Mouse (Mus musculus) forebrain, embryonic 13.5 days (tissue): Measurements from ENCODE around the gene Arhgap15. TPM values are rescaled to one million over a fixed set of nuclear protein-coding genes. Genes with fewer than 3 reads are reported as not detected.

Experiments used
- ATAC-seq: fragments of 200-750 bp; cut with Nextera tagmentation; 2 replicates; pipeline ENCODE4 v1.8.0; 2017
- H3K27ac ChIP-seq: fragments of 300-500 bp; sonication (generic); 2 replicates; pipeline ENCODE4 v1.5.1; 2015; ENCODE audit warnings: inconsistent platforms, mild to moderate bottlenecking, moderate library complexity
- H3K27me3 ChIP-seq: fragments of 300-500 bp; sonication (generic); 2 replicates; pipeline ENCODE4 v1.6.1; 2015; ENCODE audit warnings: mild to moderate bottlenecking, inconsistent platforms
- H3K36me3 ChIP-seq: fragments of 300-500 bp; sonication (generic); 2 replicates; pipeline ENCODE4 v1.6.1; 2015; ENCODE audit warnings: mild to moderate bottlenecking, inconsistent platforms; ENCODE audit not compliant: poor library complexity, severe bottlenecking
- H3K4me1 ChIP-seq: fragments of 300-500 bp; sonication (generic); 2 replicates; pipeline ENCODE4 v1.6.1; 2015; ENCODE audit warnings: inconsistent platforms
- H3K4me2 ChIP-seq: fragments of 300-500 bp; sonication (generic); 2 replicates; pipeline ENCODE4 v1.6.1; 2015; ENCODE audit warnings: inconsistent platforms, mild to moderate bottlenecking, moderate library complexity
- H3K4me3 ChIP-seq: fragments of 300-500 bp; sonication (generic); 2 replicates; pipeline ENCODE4 v1.5.1; 2015; ENCODE audit warnings: mild to moderate bottlenecking, inconsistent platforms
- H3K9ac ChIP-seq: fragments of 300-500 bp; sonication (generic); 2 replicates; pipeline ENCODE4 v1.6.1; 2015; ENCODE audit warnings: mild to moderate bottlenecking, inconsistent platforms
- H3K9me3 ChIP-seq: fragments of 300-500 bp; sonication (generic); replicated peaks from 2 replicates; pipeline ENCODE4 v1.6.1; 2016; ENCODE audit warnings: inconsistent platforms
- WGBS: fragments of 180-500 bp; shearing (Covaris S2); methylation state at CpG from one replicate; pipeline ENCODE4 v1.1.7; 2015; 5-methylcytosine and 5-hydroxymethylcytosine counted together
- polyA plus RNA-seq: library from polyadenylated mRNA; unstranded; fragments of >200 nt; fragmentation: Nextera tagmentation; extraction: Ambion mirVana; gene quantifications from 2 replicates; pipeline ENCODE4 v1.2.1, GENCODE M21; 2015

The Arhgap15 gene
- polyA plus RNA-seq, 1 experiment from 2014 or later, result 0.68 TPM

DNA sequence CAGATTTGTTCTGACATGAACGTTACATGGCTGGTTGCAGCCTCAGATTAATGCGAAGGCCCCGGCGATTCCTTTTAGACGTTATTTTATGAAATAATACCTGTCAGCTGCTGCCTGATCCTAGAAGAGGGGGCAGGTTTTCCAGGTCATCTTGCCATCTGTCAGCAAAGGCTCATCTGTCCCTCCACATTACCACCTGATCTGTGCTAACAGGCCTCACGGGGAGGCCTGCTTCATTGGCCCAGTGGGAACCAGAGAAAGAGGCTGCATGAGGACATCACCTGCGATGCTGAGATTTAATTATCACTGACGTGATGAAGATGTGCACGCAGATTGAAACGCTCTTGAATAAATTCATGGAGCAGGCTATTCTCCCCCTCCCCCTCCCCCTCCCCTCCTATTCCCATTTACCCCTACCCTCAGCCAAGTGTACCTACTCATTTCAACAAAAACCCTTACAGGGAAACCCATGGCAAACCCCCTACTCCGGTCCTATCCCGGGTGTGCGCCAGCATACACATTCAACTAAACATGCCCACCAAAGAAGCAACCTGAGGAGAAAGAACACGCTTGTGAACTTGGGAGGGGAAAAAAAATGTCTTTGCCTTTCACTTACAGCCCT, 268.9 kb downstream of the Arhgap15 start:
- 63% methylated on average over 14 of the region's 14 CpGs for WGBS
- no peak overlapping the region for H3K9ac ChIP-seq
- no peaks in the 10 kb centered on the region for H3K36me3 ChIP-seq
- ATAC-seq, result peak; percentile 79; the same call in 1 of the 2 replicates
- no peaks in the 10 kb centered on the region for H3K27me3 ChIP-seq
- H3K9me3 ChIP-seq, result no peaks in the 10 kb centered on the region
- H3K27ac ChIP-seq, result peak overlapping the region; percentile 67
- H3K4me2 ChIP-seq, result no peak overlapping the region
- no peaks in the 10 kb centered on the region for H3K4me1 ChIP-seq
- H3K4me3 ChIP-seq, result no peak overlapping the region

DNA sequence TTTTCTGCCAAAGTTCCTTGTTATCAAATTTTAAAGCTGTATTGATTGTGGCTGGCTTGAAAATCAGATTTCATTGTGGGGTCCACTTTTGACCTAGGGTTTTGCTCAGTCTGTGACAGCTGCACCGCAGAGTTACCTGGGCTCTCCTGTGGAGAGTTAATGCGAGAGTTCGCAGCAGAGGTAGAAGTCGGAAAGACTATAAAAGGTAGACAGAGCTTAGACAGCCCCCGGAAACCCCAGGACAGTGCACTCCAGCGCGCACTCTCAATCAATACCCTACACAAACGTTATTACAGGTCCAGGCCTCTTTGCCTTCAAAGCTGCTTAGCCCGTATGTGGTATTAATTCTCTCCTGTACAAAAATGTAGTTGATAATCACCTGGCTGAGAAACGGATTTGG, 269.4 kb downstream of the Arhgap15 start:
- no peak overlapping the region for H3K9ac ChIP-seq
- H3K4me1 ChIP-seq, result no peaks in the 10 kb centered on the region
- H3K4me2 ChIP-seq, result no peak overlapping the region
- H3K36me3 ChIP-seq, result no peaks in the 10 kb centered on the region
- H3K27ac ChIP-seq, result 0 out of 2 replicates have a peak overlapping the region, but pooled peaks have one; percentile 5
- 85% methylated on average over 10 of the region's 10 CpGs for WGBS
- peak; percentile 22; the same call in 1 of the 2 replicates for ATAC-seq
- H3K27me3 ChIP-seq, result no peaks in the 10 kb centered on the region
- H3K4me3 ChIP-seq, result no peak overlapping the region
- no peaks in the 10 kb centered on the region for H3K9me3 ChIP-seq

DNA sequence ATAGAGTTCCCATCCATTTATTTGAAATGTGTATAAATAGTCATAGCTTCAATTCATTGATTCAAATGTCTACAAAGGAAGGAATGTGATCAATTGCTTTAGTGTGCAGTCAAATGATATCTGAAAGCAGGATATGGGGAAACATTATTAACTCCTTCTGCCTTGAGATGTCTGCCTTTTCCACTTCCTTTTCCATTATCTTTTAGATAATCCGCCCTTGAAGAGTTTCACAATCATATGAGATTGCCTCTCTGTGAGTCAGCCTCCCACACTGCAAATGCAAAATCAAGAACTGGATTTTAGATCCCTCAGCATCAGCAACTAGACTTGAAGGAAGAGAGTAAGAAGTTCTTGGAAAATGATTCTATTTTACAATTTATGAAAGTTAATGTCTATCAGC, 276.1 kb downstream of the Arhgap15 start:
- Histone ChIP-seq H3K4me3 (no peak overlapping the region), H3K36me3 (no peaks in the 10 kb centered on the region), H3K27ac (no peak overlapping the region), H3K9me3 (no peaks in the 10 kb centered on the region), H3K4me1 (no peaks in the 10 kb centered on the region), H3K4me2 (no peak overlapping the region), H3K9ac (no peak overlapping the region), H3K27me3 (no peaks in the 10 kb centered on the region)
- ATAC-seq, result no peak
- WGBS, result 83% methylated on average over 1 of the region's 1 CpGs

DNA sequence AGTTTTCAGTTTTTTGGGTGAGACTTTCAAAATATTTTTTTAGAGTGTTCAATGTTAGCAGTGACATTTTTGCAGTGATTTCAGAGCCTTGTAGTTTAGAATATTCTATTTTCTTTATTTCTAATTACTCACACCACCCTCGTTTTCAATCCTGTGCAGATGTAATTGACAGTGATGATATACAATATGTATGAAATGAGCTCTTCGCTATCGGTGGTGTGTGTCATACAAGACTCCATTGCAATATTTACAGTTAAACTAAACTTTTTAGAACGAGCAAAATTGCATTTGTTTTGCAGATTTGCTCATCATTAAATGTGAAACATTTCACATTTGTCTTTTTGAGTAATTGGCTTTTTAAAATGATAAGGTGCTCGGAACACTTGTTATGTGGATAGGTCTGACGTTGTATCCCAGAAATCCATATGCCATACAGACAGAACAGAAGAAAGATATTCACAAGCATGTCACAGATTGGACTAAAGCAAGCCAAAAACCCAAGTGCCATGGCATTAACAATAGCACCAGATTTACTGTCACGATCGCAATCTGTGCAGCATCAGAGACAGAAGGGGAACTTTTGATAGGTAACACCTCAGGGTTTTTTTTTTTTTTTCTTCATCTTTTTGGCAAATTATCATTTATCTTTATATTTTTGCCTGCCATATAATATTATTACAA, 280.6 kb downstream of the Arhgap15 start:
- ATAC-seq, result peak; percentile 94; the same call in 1 of the 2 replicates
- no peaks in the 10 kb centered on the region for H3K36me3 ChIP-seq
- H3K9me3 ChIP-seq, result no peaks in the 10 kb centered on the region
- no peak overlapping the region for H3K4me3 ChIP-seq
- WGBS, result 74% methylated on average over 8 of the region's 8 CpGs
- H3K4me1 ChIP-seq, result no peaks in the 10 kb centered on the region
- no peak overlapping the region for H3K4me2 ChIP-seq
- no peaks in the 10 kb centered on the region for H3K27me3 ChIP-seq
- no peak overlapping the region for H3K9ac ChIP-seq
- no peak overlapping the region for H3K27ac ChIP-seq

DNA sequence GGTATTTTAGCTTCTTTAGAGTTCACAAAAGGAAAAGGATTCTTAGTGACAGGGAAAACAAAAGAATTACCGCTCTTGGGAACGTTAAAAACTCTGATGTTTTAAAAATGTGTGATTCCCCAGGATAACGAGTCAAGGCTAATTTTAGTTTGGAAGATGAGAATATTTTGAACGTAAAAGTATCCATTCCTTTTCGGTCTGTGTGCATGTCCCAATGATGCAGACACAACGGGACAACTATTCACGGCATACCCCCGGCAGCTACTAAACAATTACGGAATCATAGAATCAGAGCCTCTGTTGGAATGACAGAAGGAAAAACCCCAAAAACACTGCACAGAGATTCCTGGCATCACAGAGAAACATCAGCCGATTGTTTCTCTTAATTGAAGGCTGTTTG, 281.2 kb downstream of the Arhgap15 start:
- ATAC-seq, result no peak
- 80% methylated on average over 10 of the region's 10 CpGs for WGBS
- no peaks in the 10 kb centered on the region for H3K9me3 ChIP-seq
- H3K9ac ChIP-seq, result no peak overlapping the region
- no peak overlapping the region for H3K4me2 ChIP-seq
- no peaks in the 10 kb centered on the region for H3K27me3 ChIP-seq
- no peaks in the 10 kb centered on the region for H3K36me3 ChIP-seq
- peak overlapping the region; percentile 10; the same call in 1 of the 2 replicates for H3K27ac ChIP-seq
- H3K4me1 ChIP-seq, result no peaks in the 10 kb centered on the region
- H3K4me3 ChIP-seq, result no peak overlapping the region

DNA sequence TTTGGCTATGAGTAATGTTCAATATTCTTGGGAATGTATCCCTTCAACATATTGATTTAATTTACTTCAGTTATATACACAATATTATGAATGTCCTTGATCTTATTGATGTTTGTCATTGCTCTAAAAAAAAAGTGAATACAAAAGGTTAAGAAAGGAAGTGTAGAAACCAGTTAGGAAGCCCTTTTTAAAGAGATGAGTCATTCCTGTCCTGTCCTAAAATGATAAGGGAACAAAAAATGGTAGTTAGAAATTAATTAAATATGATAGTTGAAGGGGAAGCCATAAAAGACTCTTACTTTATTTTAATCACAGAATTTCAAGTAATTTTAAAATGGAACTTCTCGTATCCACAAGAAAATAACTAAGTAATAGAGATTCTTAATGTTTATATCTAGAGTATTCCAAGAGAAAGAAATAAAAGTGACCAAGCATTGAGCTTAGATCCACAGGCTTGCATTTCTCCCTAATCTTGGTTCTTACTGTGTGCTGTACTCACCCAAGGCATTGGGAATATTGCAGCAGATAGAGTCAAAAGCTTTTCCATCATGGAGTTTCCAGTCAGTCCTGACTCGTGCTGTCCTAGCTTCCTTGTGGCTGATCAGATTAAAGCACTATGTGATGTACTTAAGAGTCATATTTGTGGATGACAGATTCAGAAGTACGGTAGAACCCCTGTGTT, 291.0 kb downstream of the Arhgap15 start:
- no peak for ATAC-seq
- Histone ChIP-seq H3K4me3 (no peak overlapping the region), H3K27me3 (no peaks in the 10 kb centered on the region), H3K9me3 (no peaks in the 10 kb centered on the region), H3K27ac (no peak overlapping the region), H3K4me1 (no peaks in the 10 kb centered on the region), H3K9ac (no peak overlapping the region), H3K4me2 (no peak overlapping the region), H3K36me3 (no peaks in the 10 kb centered on the region)
- 81% methylated on average over 3 of the region's 3 CpGs for WGBS

DNA sequence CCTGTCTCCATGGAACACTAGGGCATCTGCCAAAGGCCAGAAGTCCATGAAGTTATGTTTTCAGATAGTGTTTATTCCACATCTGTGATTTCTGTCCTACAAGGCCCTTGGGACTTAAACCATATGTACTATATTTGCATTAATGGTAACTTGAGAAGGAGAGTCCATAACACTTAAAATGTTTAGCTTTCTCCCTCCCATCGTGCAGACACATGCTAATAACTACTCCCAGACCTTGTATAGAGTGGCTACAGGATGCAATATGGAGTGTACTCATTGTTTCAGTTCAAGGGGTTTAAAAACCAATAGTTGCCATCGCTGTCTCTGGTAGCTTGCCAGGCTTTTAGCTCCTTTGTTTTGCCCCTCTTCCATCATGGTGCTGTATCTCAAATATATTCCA, 295.5 kb downstream of the Arhgap15 start:
- H3K9me3 ChIP-seq, result no peaks in the 10 kb centered on the region
- WGBS, result 80% methylated on average over 2 of the region's 2 CpGs
- no peak for ATAC-seq
- H3K4me1 ChIP-seq, result no peaks in the 10 kb centered on the region
- H3K36me3 ChIP-seq, result no peaks in the 10 kb centered on the region
- H3K27ac ChIP-seq, result no peak overlapping the region
- no peak overlapping the region for H3K4me2 ChIP-seq
- H3K9ac ChIP-seq, result no peak overlapping the region
- H3K4me3 ChIP-seq, result no peak overlapping the region
- H3K27me3 ChIP-seq, result no peaks in the 10 kb centered on the region

DNA sequence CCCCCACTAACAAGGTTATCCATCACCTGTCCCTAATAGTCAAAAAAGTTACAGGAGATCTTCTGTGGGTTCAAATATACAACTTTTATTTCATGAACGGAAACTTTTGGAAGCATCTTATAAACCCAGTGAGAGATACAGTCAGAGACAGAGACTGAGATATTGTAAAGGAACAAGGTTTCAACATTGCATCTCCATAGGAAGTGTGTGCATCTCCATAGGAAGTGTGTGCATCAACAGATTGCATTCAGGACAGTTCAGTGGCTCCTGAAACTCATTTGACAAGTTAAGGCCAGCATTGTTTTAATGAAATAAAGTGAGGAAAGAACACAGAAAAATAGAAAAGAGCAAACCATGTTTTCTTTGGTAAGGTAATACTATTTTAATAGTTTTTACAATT, 296.0 kb downstream of the Arhgap15 start:
- H3K9me3 ChIP-seq, result no peaks in the 10 kb centered on the region
- H3K4me3 ChIP-seq, result no peak overlapping the region
- H3K9ac ChIP-seq, result no peak overlapping the region
- H3K27me3 ChIP-seq, result no peaks in the 10 kb centered on the region
- ATAC-seq, result no peak
- no peak overlapping the region for H3K27ac ChIP-seq
- WGBS, result 93% methylated on average over 1 of the region's 1 CpGs
- H3K4me1 ChIP-seq, result no peaks in the 10 kb centered on the region
- no peaks in the 10 kb centered on the region for H3K36me3 ChIP-seq
- no peak overlapping the region for H3K4me2 ChIP-seq

DNA sequence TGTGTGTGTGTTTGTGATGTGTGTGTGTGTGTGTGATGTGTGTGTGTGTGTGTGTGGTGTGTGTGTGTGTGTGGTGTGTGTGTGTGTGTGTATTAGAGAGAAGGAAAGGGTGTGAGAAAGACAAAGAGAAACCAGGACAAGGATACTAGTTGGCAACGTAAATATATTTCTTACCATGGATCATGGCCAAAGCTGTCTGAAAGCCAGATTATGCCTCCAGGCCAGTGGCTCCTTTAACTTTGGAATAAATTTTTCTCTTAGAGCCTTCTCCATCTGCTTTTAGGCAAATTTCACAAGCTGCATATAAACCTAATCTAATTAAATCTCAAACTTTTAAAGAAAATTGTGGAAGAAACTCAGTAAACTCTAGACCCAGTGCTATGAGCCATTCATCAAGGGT, 296.6 kb downstream of the Arhgap15 start:
- Histone ChIP-seq H3K4me1 (no peaks in the 10 kb centered on the region), H3K4me3 (no peak overlapping the region), H3K27me3 (no peaks in the 10 kb centered on the region), H3K9ac (no peak overlapping the region), H3K36me3 (no peaks in the 10 kb centered on the region), H3K27ac (no peak overlapping the region), H3K9me3 (no peaks in the 10 kb centered on the region), H3K4me2 (no peak overlapping the region)
- ATAC-seq, result no peak
- 59% methylated on average over 1 of the region's 1 CpGs for WGBS

DNA sequence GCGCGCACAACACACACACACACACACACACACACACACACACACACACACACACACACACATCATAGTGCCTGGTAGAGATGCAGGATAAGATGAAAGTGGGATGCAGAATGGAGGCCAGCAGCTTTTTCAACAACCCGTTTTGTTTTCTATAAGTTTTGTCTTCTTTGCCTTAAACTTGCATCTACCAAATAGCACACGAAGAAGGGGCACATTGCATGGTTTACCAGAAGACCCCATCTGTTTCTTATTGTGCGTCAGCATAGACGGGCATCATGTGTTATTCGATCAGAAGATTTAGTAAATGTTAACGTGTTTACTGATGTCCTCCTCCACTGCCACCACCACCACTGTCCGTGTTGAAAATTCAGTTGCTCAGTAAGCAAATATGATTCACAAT, 311.7 kb downstream of the Arhgap15 start:
- Histone ChIP-seq H3K4me3 (no peak overlapping the region), H3K36me3 (no peaks in the 10 kb centered on the region), H3K4me2 (no peak overlapping the region), H3K9ac (no peak overlapping the region), H3K9me3 (no peaks in the 10 kb centered on the region), H3K4me1 (no peaks in the 10 kb centered on the region), H3K27me3 (no peaks in the 10 kb centered on the region), H3K27ac (no peak overlapping the region)
- no peak for ATAC-seq
- 78% methylated on average over 9 of the region's 9 CpGs for WGBS

DNA sequence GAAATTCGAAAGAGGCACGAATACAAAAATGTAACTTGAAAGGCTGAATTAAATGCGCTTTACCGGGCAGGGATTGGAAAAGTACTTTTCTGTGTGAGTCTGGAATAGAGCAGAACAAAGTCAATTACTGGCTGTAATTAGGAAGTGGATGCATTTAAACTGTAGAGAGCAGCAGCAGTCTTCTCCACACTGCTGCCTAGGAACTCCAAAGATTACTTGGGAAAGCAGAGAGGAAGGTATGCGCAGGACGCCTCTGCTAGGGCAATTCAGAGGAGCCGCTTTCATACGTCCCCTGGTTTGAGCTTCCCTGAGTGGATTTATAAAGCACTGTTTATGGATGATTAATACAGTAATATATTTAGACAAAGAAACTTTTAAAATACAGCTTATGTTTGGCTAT, 312.1 kb downstream of the Arhgap15 start:
- Histone ChIP-seq H3K4me2 (no peak overlapping the region), H3K9ac (no peak overlapping the region), H3K27me3 (no peaks in the 10 kb centered on the region), H3K36me3 (no peaks in the 10 kb centered on the region), H3K4me3 (no peak overlapping the region), H3K9me3 (no peaks in the 10 kb centered on the region), H3K4me1 (no peaks in the 10 kb centered on the region), H3K27ac (no peak overlapping the region)
- WGBS, result 41% methylated on average over 8 of the region's 8 CpGs
- peak; percentile 63; the same call in 1 of the 2 replicates for ATAC-seq

DNA sequence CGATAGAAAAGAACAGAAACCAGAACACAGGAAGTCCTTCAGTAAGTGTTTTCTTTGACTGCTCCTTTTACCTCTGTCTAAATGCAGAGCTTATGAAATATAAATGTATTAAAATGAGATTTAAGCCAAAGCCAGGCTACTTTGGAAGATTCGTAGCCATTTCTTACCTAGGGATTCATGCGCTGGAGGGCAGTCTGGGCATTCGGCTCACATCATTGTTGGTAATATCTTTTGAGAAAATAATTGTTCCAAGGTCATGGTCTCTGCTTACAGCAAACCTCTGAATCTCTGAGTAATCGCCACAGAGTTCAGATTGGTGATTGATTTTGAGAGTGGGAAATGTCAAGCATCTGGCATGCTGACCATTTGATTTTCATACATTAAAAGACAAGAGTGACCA, 316.4 kb downstream of the Arhgap15 start:
- Histone ChIP-seq H3K27ac (no peak overlapping the region), H3K27me3 (no peaks in the 10 kb centered on the region), H3K4me2 (no peak overlapping the region), H3K36me3 (no peaks in the 10 kb centered on the region), H3K9ac (no peak overlapping the region), H3K4me1 (no peaks in the 10 kb centered on the region), H3K9me3 (no peaks in the 10 kb centered on the region), H3K4me3 (no peak overlapping the region)
- no peak for ATAC-seq
- 77% methylated on average over 5 of the region's 5 CpGs for WGBS
